In the genomic region with DNA sequence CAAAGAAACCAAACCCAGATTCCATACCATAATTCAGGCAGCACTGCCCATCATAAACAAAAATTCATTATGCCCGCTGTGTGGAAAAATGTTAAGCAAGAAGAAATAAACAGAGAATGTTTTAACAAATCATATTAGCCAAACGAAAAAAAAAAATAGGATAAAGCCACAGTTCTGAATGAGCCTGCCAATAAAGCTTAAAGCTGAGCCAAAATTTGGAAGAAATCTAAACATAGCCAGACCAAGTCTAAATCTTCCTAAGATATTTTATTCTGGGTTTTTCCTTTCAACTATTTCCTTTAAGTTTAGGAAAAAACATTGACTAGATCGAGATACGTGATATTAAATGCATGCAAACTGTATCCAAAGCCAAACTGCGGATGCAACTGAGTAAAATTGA, we compare ENCODE assay signal across 20 mouse cellular contexts. TPM values are rescaled to one million over a fixed set of nuclear protein-coding genes. Genes with fewer than 3 reads are reported as not detected.
"Had no signal": no experiment of that assay in that cellular context is flagged by ENCODE, and none has a peak within 500 bp of the region (broad histone marks: within the 10 kb centered on the region; RNA-seq: fewer than 3 reads in every experiment).

No protein-coding gene starts in this region.

- H3K4me3 ChIP-seq: liver, embryonic 15.5 days; megakaryocyte, embryonic 14.5 days; midbrain, embryonic 13.5 days; midbrain, embryonic 15.5 days; neural tube, embryonic 12.5 days had no signal

- H3K27ac ChIP-seq: liver, embryonic 15.5 days; macrophage; midbrain, embryonic 13.5 days; midbrain, embryonic 15.5 days; neural tube, embryonic 12.5 days had no signal

- DNase-seq: liver, postnatal 0 days; lung, adult 2 months; lung, postnatal 14 days; lung, postnatal 36 days; right cerebral cortex, postnatal 25 days; right cerebral cortex, postnatal 4 days; spleen, adult 18-20 months; thymus, adult 2 months; thymus, postnatal 25 days; thymus, postnatal 4 days had no signal

- H3K9ac ChIP-seq: liver, embryonic 15.5 days; liver, postnatal 0 days; midbrain, embryonic 13.5 days; midbrain, embryonic 15.5 days; neural tube, embryonic 12.5 days had no signal

- H3K4me1 ChIP-seq: liver, embryonic 15.5 days; megakaryocyte, embryonic 14.5 days; midbrain, embryonic 13.5 days; midbrain, embryonic 15.5 days; neural tube, embryonic 12.5 days had no signal

- H3K9me3 ChIP-seq: liver, embryonic 15.5 days; megakaryocyte, embryonic 14.5 days; midbrain, embryonic 13.5 days; midbrain, embryonic 15.5 days; neural tube, embryonic 12.5 days had no signal

- H3K27me3 ChIP-seq: liver, embryonic 15.5 days; megakaryocyte, embryonic 14.5 days; midbrain, embryonic 13.5 days; midbrain, embryonic 15.5 days; neural tube, embryonic 12.5 days had no signal

- H3K36me3 ChIP-seq: liver, embryonic 15.5 days; midbrain, embryonic 13.5 days; midbrain, embryonic 15.5 days; neural tube, embryonic 12.5 days had no signal

- ATAC-seq: liver, postnatal 0 days; midbrain, embryonic 13.5 days; midbrain, embryonic 15.5 days had no signal

- H3K4me2 ChIP-seq: liver, embryonic 15.5 days; midbrain, embryonic 11.5 days; midbrain, embryonic 13.5 days; midbrain, embryonic 15.5 days; neural tube, embryonic 12.5 days had no signal

RNA-seq across cellular contexts. Expression of gene Alx1, which starts 54.9 kb away (rescaled TPM):
- polyA plus RNA-seq: liver, postnatal 0 days; lung, adult 2 months; macrophage; neural tube, embryonic 14.5 days; small intestine, adult 2 months; stomach, embryonic 14.5 days; thymus, adult 2 months had no signal
